Mouse (Mus musculus) common myeloid progenitor, adult 5-6 weeks (primary cell): ENCODE data around the gene Gm20773. TPM values are rescaled to one million over a fixed set of nuclear protein-coding genes. Genes with fewer than 3 reads are reported as not detected.
"Not testable (repeated sequence)": the region's sequence is repeated elsewhere in the genome, so short reads cannot be mapped to it uniquely, and the experiment has no call there.

Source experiments
- ATAC-seq: replicated peaks from 2 replicates; pipeline ENCODE4 v1.8.0; 2016; ENCODE audit warnings: low read depth, mild to moderate bottlenecking, moderate TSS enrichment, inconsistent platforms; ENCODE audit not compliant: poor library complexity, severe bottlenecking
- total RNA-seq: library from RNA; stranded (forward); fragments of 200-1000, 187-1606 nt; gene quantifications from 2 replicates; pipeline ENCODE4 v1.2.3, GENCODE M21; 2017

Gene Gm20773
- total RNA-seq: not detected in 2 replicates

DNA sequence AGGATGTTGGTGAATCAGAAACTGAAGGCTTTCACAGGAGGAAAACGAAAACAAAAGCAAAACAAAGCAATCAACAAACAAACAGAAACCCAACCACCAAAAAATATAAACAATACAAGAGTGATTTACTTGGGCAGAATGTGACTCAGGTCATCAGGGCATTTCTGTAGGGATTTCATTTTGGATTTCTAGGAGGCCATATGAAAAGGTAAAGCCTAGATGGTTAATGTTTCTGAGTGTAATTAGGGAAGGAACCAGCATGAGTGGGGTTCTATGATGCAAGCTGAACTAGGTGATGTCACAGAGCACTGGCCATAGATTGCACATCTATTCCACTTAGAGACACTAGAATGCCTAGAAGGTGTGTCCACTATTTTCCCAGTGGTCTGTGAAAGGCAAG is at the start of gene Gm20773:
Gm20773 (plus strand) TSS at position 301 of the 400 bp plus-strand sequence.
- ATAC-seq: not testable (repeated sequence)

DNA sequence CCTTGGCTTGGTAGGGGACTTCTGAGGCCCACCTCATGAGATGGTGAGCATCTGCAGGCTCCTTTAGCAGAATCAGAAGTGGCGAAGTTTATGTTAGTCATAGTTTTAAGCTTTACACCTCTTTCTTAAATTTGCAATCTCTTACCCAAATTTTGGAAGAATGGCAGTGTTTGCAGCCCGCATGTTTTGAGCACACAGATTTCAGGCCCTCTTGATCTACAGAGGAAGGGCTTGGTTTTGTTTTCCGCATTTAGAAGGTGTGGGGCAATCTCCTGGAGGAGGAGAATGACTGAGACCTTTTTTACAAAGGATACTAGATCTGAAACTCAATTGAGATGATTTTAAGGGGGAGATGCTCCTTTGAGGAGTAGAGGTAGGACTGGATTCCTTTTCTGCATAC is 28.3 kb upstream of the Gm20773 start, which contains the start of gene Gm21866:
Gm21866 (minus strand) TSS at position 101 of the 400 bp plus-strand sequence.
- not testable (repeated sequence) for ATAC-seq

Other genes with a start within 250 kb of the Gm20773 start
- not detected in 2 replicates for gene Gm21440, start 241.6 kb upstream of the Gm20773 start, total RNA-seq
- not detected in 2 replicates for gene Gm21454, start 241.6 kb upstream of the Gm20773 start, total RNA-seq
- not detected in 2 replicates for gene Gm21725, start 145.0 kb upstream of the Gm20773 start, total RNA-seq
- gene Gm21866, start 28.4 kb upstream of the Gm20773 start, total RNA-seq: not detected in 2 replicates